Mouse (Mus musculus) hindbrain, embryonic 11.5 days (tissue): ENCODE measurements around the gene Dnaaf5. TPM values are rescaled to one million over a fixed set of nuclear protein-coding genes. Genes with fewer than 3 reads are reported as not detected.

Experiments
- ATAC-seq: fragments of 200-750 bp; cut with Nextera tagmentation; 2 replicates; pipeline ENCODE4 v1.8.0; 2017; ENCODE audit warnings: mild to moderate bottlenecking, moderate TSS enrichment, moderate library complexity; ENCODE audit not compliant: low FRiP score
- DNase-seq: peaks from one replicate; pipeline ENCODE4 v3.0.0-alpha.2; 2015; ENCODE audit warnings: low spot score
- H3K27ac ChIP-seq: fragments of 300-500 bp; sonication (generic); 2 replicates; pipeline ENCODE4 v1.5.1; 2014; ENCODE audit warnings: mild to moderate bottlenecking, low read depth, low read length
- H3K27me3 ChIP-seq: fragments of 300-500 bp; sonication (generic); 2 replicates; pipeline ENCODE4 v1.6.1; 2014; ENCODE audit warnings: mild to moderate bottlenecking, low read length, moderate library complexity, mixed read lengths; ENCODE audit not compliant: control insufficient read depth, insufficient read depth
- H3K36me3 ChIP-seq: fragments of 300-500 bp; sonication (generic); 2 replicates; pipeline ENCODE4 v1.6.1; 2014; ENCODE audit warnings: mild to moderate bottlenecking, low read length, moderate library complexity, mixed read lengths; ENCODE audit not compliant: control insufficient read depth, insufficient read depth
- H3K4me1 ChIP-seq: fragments of 300-500 bp; sonication (generic); replicated peaks from 2 replicates; pipeline ENCODE4 v1.6.1; 2014; ENCODE audit warnings: low read length, mixed read lengths; ENCODE audit not compliant: control insufficient read depth, insufficient read depth
- H3K4me2 ChIP-seq: fragments of 300-500 bp; sonication (generic); replicated peaks from 2 replicates; pipeline ENCODE4 v1.6.1; 2014; ENCODE audit warnings: mild to moderate bottlenecking, low read depth, low read length
- H3K4me3 ChIP-seq: fragments of 300-500 bp; sonication (generic); 2 replicates; pipeline ENCODE4 v1.5.1; 2014; ENCODE audit warnings: low read depth, low read length
- H3K9ac ChIP-seq: fragments of 300-500 bp; sonication (generic); 2 replicates; pipeline ENCODE4 v1.6.1; 2014; ENCODE audit warnings: low read depth, low read length
- H3K9me3 ChIP-seq: fragments of 300-500 bp; sonication (generic); 2 replicates; pipeline ENCODE4 v1.6.1; 2016; ENCODE audit warnings: low read length; ENCODE audit not compliant: control insufficient read depth
- WGBS: fragments of 180-500 bp; shearing (Covaris S2); extraction: QIAGEN DNeasy Blood & Tissue Kit; methylation state at CpG from one replicate; pipeline ENCODE4 v1.1.7; 2014; 5-methylcytosine and 5-hydroxymethylcytosine counted together
- polyA plus RNA-seq: library from polyadenylated mRNA; unstranded; fragments of >200 nt; fragmentation: Nextera tagmentation; extraction: Ambion mirVana; gene quantifications from 2 replicates; pipeline ENCODE4 v1.2.1, GENCODE M21; 2014

The Dnaaf5 gene
- polyA plus RNA-seq, 1 experiment from 2014 or later, result 5.3 TPM

DNA sequence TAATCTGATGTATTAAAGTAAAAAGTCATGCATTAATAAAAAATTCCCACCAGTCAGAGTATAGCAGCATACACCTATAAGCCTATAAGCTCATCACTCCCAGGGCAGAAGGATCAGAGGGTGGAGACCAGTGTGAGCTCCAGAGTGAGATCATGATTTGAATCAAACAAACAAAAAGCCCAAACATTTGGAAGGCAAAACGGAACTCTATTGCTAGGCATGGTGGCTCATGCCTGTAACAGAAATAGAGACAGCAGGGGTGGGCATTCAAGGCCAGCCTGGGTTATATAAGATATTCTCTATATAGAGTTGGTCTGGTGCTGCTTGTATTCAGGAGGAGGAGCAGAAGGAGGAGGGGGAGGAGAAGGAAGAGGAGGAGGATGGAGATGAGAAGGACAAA lies 13.7 kb upstream of the Dnaaf5 start:
- no peak for DNase-seq
- H3K9me3 ChIP-seq, result no peaks in the 10 kb centered on the region
- 69% methylated on average over 1 of the region's 1 CpGs for WGBS

GRCm38 (mm10) chr5:139137176-139137575 lies 12.8 kb upstream of the Dnaaf5 start:
- Histone ChIP-seq H3K4me3 (no peak overlapping the region), H3K36me3 (no peaks in the 10 kb centered on the region), H3K9me3 (no peaks in the 10 kb centered on the region), H3K27me3 (no peaks in the 10 kb centered on the region), H3K4me2 (no peak overlapping the region), H3K27ac (no peak overlapping the region), H3K9ac (no peak overlapping the region), H3K4me1 (no peaks in the 10 kb centered on the region)
- no peak for ATAC-seq
- WGBS, result 92% methylated on average over 6 of the region's 6 CpGs
- no peak for DNase-seq

More for the DNA sequence above, 13.7 kb upstream of the Dnaaf5 start:
- Histone ChIP-seq H3K36me3 (no peaks in the 10 kb centered on the region), H3K27me3 (no peaks in the 10 kb centered on the region), H3K4me1 (no peaks in the 10 kb centered on the region), H3K4me2 (no peak overlapping the region), H3K9ac (no peak overlapping the region), H3K4me3 (no peak overlapping the region), H3K27ac (no peak overlapping the region)
- no peak for ATAC-seq

GRCm38 (mm10) chr5:139138261-139138925 lies 11.6 kb upstream of the Dnaaf5 start:
- Histone ChIP-seq H3K9me3 (no peaks in the 10 kb centered on the region), H3K36me3 (no peaks in the 10 kb centered on the region), H3K27me3 (no peaks in the 10 kb centered on the region), H3K4me2 (no peak overlapping the region), H3K9ac (no peak overlapping the region), H3K4me1 (no peaks in the 10 kb centered on the region), H3K4me3 (no peak overlapping the region), H3K27ac (no peak overlapping the region)
- DNase-seq, result no peak
- ATAC-seq, result no peak
- WGBS, result 78% methylated on average over 12 of the region's 12 CpGs

GRCm38 (mm10) chr5:139138926-139139472 lies 11.0 kb upstream of the Dnaaf5 start:
- H3K27ac ChIP-seq, result no peak overlapping the region
- no peaks in the 10 kb centered on the region for H3K36me3 ChIP-seq
- no peaks in the 10 kb centered on the region for H3K27me3 ChIP-seq
- DNase-seq (no peak), ATAC-seq (no peak)
- no peaks in the 10 kb centered on the region for H3K4me1 ChIP-seq
- H3K9me3 ChIP-seq, result no peaks in the 10 kb centered on the region
- H3K4me2 ChIP-seq, result no peak overlapping the region
- no peak overlapping the region for H3K9ac ChIP-seq
- WGBS, result 88% methylated on average over 8 of the region's 8 CpGs
- H3K4me3 ChIP-seq, result no peak overlapping the region

- 88% methylated on average over 9 of the region's 9 CpGs for WGBS
- Histone ChIP-seq H3K9me3 (no peaks in the 10 kb centered on the region), H3K27me3 (no peaks in the 10 kb centered on the region), H3K9ac (no peak overlapping the region), H3K4me3 (no peak overlapping the region), H3K36me3 (no peaks in the 10 kb centered on the region), H3K4me1 (no peaks in the 10 kb centered on the region), H3K27ac (no peak overlapping the region), H3K4me2 (no peak overlapping the region)
- no peak for ATAC-seq
- no peak for DNase-seq
These were observed 9.4 kb upstream of the Dnaaf5 start for GRCm38 (mm10) chr5:139140589-139140988.

DNA sequence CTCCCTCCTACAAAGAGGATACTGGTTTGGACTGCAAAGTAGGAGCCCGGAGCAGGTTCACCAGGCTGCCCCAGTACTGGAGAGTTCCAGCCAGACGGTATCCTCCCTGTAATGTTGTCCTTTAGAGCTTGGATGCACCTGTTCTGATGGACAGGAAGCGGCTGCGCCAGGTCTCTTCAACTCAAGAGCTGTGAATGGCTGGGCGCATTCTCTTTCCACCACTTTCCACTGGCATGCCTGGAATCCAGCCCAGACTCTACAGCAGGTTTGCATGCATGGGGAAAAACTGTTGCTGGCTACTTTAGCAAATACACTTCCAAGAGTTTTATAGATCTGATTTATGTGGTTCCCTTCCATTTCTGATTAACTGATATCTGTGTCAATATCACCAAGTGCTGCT lies 8.7 kb upstream of the Dnaaf5 start:
- no peak for ATAC-seq
- Histone ChIP-seq H3K36me3 (no peaks in the 10 kb centered on the region), H3K4me2 (no peak overlapping the region), H3K27me3 (no peaks in the 10 kb centered on the region), H3K4me3 (no peak overlapping the region), H3K9me3 (no peaks in the 10 kb centered on the region), H3K9ac (no peak overlapping the region), H3K4me1 (no peaks in the 10 kb centered on the region), H3K27ac (no peak overlapping the region)
- WGBS, result 87% methylated on average over 5 of the region's 5 CpGs
- no peak for DNase-seq

GRCm38 (mm10) chr5:139143890-139144289 lies 6.1 kb upstream of the Dnaaf5 start:
- Histone ChIP-seq H3K9me3 (no peaks in the 10 kb centered on the region), H3K36me3 (no peaks in the 10 kb centered on the region), H3K9ac (no peak overlapping the region), H3K27me3 (no peaks in the 10 kb centered on the region), H3K4me1 (no peaks in the 10 kb centered on the region), H3K27ac (no peak overlapping the region), H3K4me3 (no peak overlapping the region), H3K4me2 (no peak overlapping the region)
- ATAC-seq (no peak), DNase-seq (no peak)
- 83% methylated on average over 3 of the region's 3 CpGs for WGBS

DNA sequence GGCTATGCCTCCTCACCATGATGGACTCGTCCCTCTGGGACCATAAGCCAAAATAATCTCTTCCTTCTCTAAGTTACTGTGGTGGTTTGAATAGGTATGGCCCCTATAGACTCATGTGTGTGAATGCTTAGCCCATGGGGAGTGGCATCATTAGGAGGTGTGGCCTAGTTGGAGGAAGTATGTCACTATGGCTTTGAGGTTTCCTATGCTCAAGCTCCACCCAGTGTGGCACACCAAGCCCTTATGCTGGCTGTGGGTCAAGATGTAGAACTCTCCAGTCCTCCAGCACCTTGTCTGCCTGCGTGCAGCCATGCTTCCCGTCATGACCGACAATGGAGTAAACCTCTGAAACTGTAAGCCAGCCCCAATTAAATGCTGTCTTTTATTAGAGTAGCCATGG lies 4.3 kb upstream of the Dnaaf5 start:
- ATAC-seq (no peak), DNase-seq (no peak)
- H3K9me3 ChIP-seq, result no peaks in the 10 kb centered on the region
- no peaks in the 10 kb centered on the region for H3K36me3 ChIP-seq
- H3K27ac ChIP-seq, result no peak overlapping the region
- H3K27me3 ChIP-seq, result no peaks in the 10 kb centered on the region
- H3K4me1 ChIP-seq, result no peaks in the 10 kb centered on the region
- no peak overlapping the region for H3K4me2 ChIP-seq
- no peak overlapping the region for H3K4me3 ChIP-seq
- no peak overlapping the region for H3K9ac ChIP-seq
- WGBS, result 89% methylated on average over 4 of the region's 4 CpGs

- H3K4me3 ChIP-seq, result no peak overlapping the region
- ATAC-seq, result no peak
- no peak overlapping the region for H3K9ac ChIP-seq
- H3K27ac ChIP-seq, result no peak overlapping the region
- no peaks in the 10 kb centered on the region for H3K27me3 ChIP-seq
- no peak overlapping the region for H3K4me2 ChIP-seq
- no peaks in the 10 kb centered on the region for H3K9me3 ChIP-seq
- peaks cover 3% of the 10 kb centered on the region; the same call in 1 of the 2 replicates for H3K4me1 ChIP-seq
- WGBS, result 92% methylated on average over 11 of the region's 11 CpGs
- no peaks in the 10 kb centered on the region for H3K36me3 ChIP-seq
- no peak for DNase-seq
These were observed 3.4 kb upstream of the Dnaaf5 start for GRCm38 (mm10) chr5:139146476-139147075.
